Mouse (Mus musculus) urinary bladder, adult 2 months (tissue): ENCODE data around the gene Erich2. TPM values are rescaled to one million over a fixed set of nuclear protein-coding genes. Genes with fewer than 3 reads are reported as not detected.

ENCODE experiments used
- DNase-seq: peaks from one replicate; pipeline ENCODE4 v3.0.0; 2022; ENCODE audit warnings: low spot score
- polyA plus RNA-seq: library from polyadenylated mRNA; depleted of rRNA; stranded (reverse); fragments of >200 nt; gene quantifications from 2 replicates; pipeline ENCODE4 v1.2.3, GENCODE M21; 2012; rRNA removed

The Erich2 gene
- 0.78 and 1.3 TPM in 2 replicates for polyA plus RNA-seq

- DNase-seq = no peak
These were observed at the start of gene Erich2 for GRCm38 (mm10) chr2:70508496-70508895. Erich2 (plus strand) TSS chr2:70508819.

- DNase-seq = no peak
These were observed 45.0 kb upstream of the Erich2 start for GRCm38 (mm10) chr2:70463606-70464005.

GRCm38 (mm10) chr2:70471136-70471535 is 37.5 kb upstream of the Erich2 start:
- DNase-seq = no peak

- no peak for DNase-seq
These were observed 36.6 kb upstream of the Erich2 start for GRCm38 (mm10) chr2:70471861-70472620.

GRCm38 (mm10) chr2:70497715-70498318 is 10.8 kb upstream of the Erich2 start:
- no peak for DNase-seq

- no peak for DNase-seq
These were observed 5.2 kb upstream of the Erich2 start for GRCm38 (mm10) chr2:70503436-70503835.

GRCm38 (mm10) chr2:70505229-70505628 is 3.4 kb upstream of the Erich2 start:
- no peak for DNase-seq

GRCm38 (mm10) chr2:70505896-70506295 is 2.7 kb upstream of the Erich2 start:
- DNase-seq = no peak

GRCm38 (mm10) chr2:70506372-70506771 is 2.2 kb upstream of the Erich2 start:
- DNase-seq = no peak

- peak; percentile 43 for DNase-seq
These were observed 508 bp downstream of the Erich2 start for GRCm38 (mm10) chr2:70509021-70509632.

GRCm38 (mm10) chr2:70538283-70538682 is 29.7 kb downstream of the Erich2 start:
- peak; percentile 25 for DNase-seq

- no peak for DNase-seq
These were observed 42.1 kb downstream of the Erich2 start for GRCm38 (mm10) chr2:70550671-70551070.

- DNase-seq = no peak
These were observed 42.8 kb downstream of the Erich2 start for GRCm38 (mm10) chr2:70551446-70551845.

GRCm38 (mm10) chr2:70552067-70552598 is 43.5 kb downstream of the Erich2 start:
- DNase-seq = no peak

GRCm38 (mm10) chr2:70552772-70553171 is 44.2 kb downstream of the Erich2 start, which contains the start of gene Gad1:
Gad1 (plus strand) TSS chr2:70553072.
- DNase-seq = no peak

GRCm38 (mm10) chr2:70553826-70554225 is 45.2 kb downstream of the Erich2 start:
- no peak for DNase-seq

- no peak for DNase-seq
These were observed 49.7 kb downstream of the Erich2 start for GRCm38 (mm10) chr2:70558112-70558842.

- no peak for DNase-seq
These were observed 50.3 kb downstream of the Erich2 start for GRCm38 (mm10) chr2:70558843-70559451.

GRCm38 (mm10) chr2:70559520-70559919 is 50.9 kb downstream of the Erich2 start:
- no peak for DNase-seq

- no peak for DNase-seq
These were observed 52.6 kb downstream of the Erich2 start for GRCm38 (mm10) chr2:70561077-70561795.

- DNase-seq = no peak
These were observed 53.4 kb downstream of the Erich2 start for GRCm38 (mm10) chr2:70562011-70562491.
